Comparison of ENCODE assay signal across 13 mouse cellular contexts in the genomic region with DNA sequence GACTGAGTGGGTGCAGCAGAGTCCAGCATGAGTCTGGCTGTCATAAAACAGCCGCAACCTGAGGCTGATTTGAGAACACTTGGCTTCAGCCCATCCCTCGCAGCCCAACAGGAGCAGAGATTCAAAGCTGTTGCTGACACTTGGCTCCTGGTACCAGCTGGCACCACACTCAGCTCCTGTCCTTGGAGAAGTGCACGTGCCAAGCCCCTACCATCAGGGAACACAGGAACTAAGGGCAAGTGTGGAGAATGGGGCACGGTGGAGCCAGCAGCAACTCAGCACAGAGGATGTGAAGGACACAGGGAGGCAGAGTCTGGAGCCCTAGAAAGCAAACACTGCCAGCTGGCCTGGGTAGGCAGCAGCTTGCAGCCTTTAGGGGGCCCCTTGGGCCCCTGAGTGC. TPM values are rescaled to one million over a fixed set of nuclear protein-coding genes. Genes with fewer than 3 reads are reported as not detected.
A peak's percentile ranks its signal among the peaks of the same experiment; 100 is the strongest.
DNase-seq lines count a peak whose midpoint lies in the region; ATAC-seq lines count a peak whose summit lies in the region.
"Had no signal": no experiment of that assay in that cellular context is flagged by ENCODE, and none has a peak within 500 bp of the region (broad histone marks: within the 10 kb centered on the region; RNA-seq: fewer than 3 reads in every experiment).

No protein-coding gene starts in this region.

- intact Hi-C loops in heart, postnatal 25 days (cut with DNase I) = no loop called here

- no peak for ATAC-seq in erythroid progenitor cell, adult 5-6 weeks (replicated peaks; ENCODE audit: low FRiP score, poor library complexity, severe bottlenecking)
- no peak for ATAC-seq in CD4-positive, CD25-positive, alpha-beta regulatory T cell, adult 4 months

- DNase-seq in layer of hippocampus, postnatal 14 days (ENCODE audit: low spot score in 2 of 2) = peak; percentile 39 to 45
- no peak for DNase-seq in layer of hippocampus, adult 11-12 months (ENCODE audit: low spot score)
- peak; percentile 59 for DNase-seq in adrenal gland, postnatal 25 days
- DNase-seq in cerebellum, postnatal 14 days = peak; percentile 90
- peak; percentile 34 for DNase-seq in heart, postnatal 25 days (ENCODE audit: low spot score)
- DNase-seq in T-cell, adult 2 months (ENCODE audit: low spot score) = no peak
- DNase-seq: gastrocnemius, adult 2 months; kidney, postnatal 36 days; liver, embryonic 13.5 days; right cerebral cortex, postnatal 4 days; thymus, postnatal 36 days had no signal

RNA-seq across cellular contexts. Expression of gene Allc, which starts 19.9 kb away (rescaled TPM):
- total RNA-seq in layer of hippocampus, postnatal 14 days (2021) = under 1 TPM; 0.74 to 0.78 TPM
- not detected in 2 replicates for total RNA-seq in adrenal gland, postnatal 25 days (2021)
- not detected for total RNA-seq in heart, postnatal 25 days (2021)
- not detected in 2 replicates for total RNA-seq in erythroid progenitor cell, adult 5-6 weeks (2015; ENCODE audit: low replicate concordance)
- not detected in 2 replicates for total RNA-seq in erythroid progenitor cell, adult 5-6 weeks (2017; ENCODE audit: low replicate concordance)
- polyA plus RNA-seq in CD4-positive, CD25-positive, alpha-beta regulatory T cell, adult 4 months (2017; shearing (Covaris generic)) = not detected
- total RNA-seq: gastrocnemius, adult 2 months had no signal
- polyA plus RNA-seq: liver, embryonic 13.5 days had no signal

RNA-seq across cellular contexts. Expression of gene Colec11, which starts 20.9 kb away (rescaled TPM):
- total RNA-seq in layer of hippocampus, postnatal 14 days (2021) = under 1 TPM; 0.69 to 0.88 TPM
- 3.7 and 4.0 TPM in 2 replicates for total RNA-seq in adrenal gland, postnatal 25 days (2021)
- 10 to 100 TPM; 14.7 to 21.4 TPM for total RNA-seq in heart, postnatal 25 days (2021)
- not detected in 2 replicates for total RNA-seq in erythroid progenitor cell, adult 5-6 weeks (2015; ENCODE audit: low replicate concordance)
- not detected in 2 replicates for total RNA-seq in erythroid progenitor cell, adult 5-6 weeks (2017; ENCODE audit: low replicate concordance)
- not detected for polyA plus RNA-seq in CD4-positive, CD25-positive, alpha-beta regulatory T cell, adult 4 months (2017; shearing (Covaris generic))

RNA-seq across cellular contexts. Expression of gene Rps7, which starts 33.5 kb away (rescaled TPM):
- total RNA-seq in layer of hippocampus, postnatal 14 days (2021) = 100 to 1,000 TPM; 273 to 291 TPM
- total RNA-seq in adrenal gland, postnatal 25 days (2021) = 380 and 399 TPM in 2 replicates
- 100 to 1,000 TPM; 289 to 342 TPM for total RNA-seq in heart, postnatal 25 days (2021)
- 586 and 840 TPM in 2 replicates for total RNA-seq in erythroid progenitor cell, adult 5-6 weeks (2015; ENCODE audit: low replicate concordance)
- total RNA-seq in erythroid progenitor cell, adult 5-6 weeks (2017; ENCODE audit: low replicate concordance) = 645 and 703 TPM in 2 replicates
- polyA plus RNA-seq in CD4-positive, CD25-positive, alpha-beta regulatory T cell, adult 4 months (2017; shearing (Covaris generic)) = 1,000 to 10,000 TPM; 2,235 to 2,763 TPM

RNA-seq across cellular contexts. Expression of gene Rnaseh1, which starts 47.1 kb away (rescaled TPM):
- 10 to 100 TPM; 11.4 to 14.5 TPM for total RNA-seq in layer of hippocampus, postnatal 14 days (2021)
- 16.1 and 19.6 TPM in 2 replicates for total RNA-seq in adrenal gland, postnatal 25 days (2021)
- 1 to 10 TPM; 7.1 to 8.2 TPM for total RNA-seq in heart, postnatal 25 days (2021)
- total RNA-seq in erythroid progenitor cell, adult 5-6 weeks (2015; ENCODE audit: low replicate concordance) = 8.8 and 11.9 TPM in 2 replicates
- 3.6 and 10.4 TPM in 2 replicates for total RNA-seq in erythroid progenitor cell, adult 5-6 weeks (2017; ENCODE audit: low replicate concordance)
- 10 to 100 TPM; 31.1 to 47.1 TPM for polyA plus RNA-seq in CD4-positive, CD25-positive, alpha-beta regulatory T cell, adult 4 months (2017; shearing (Covaris generic))

RNA-seq across cellular contexts. Expression of gene Dcdc2c, which starts 50.1 kb away (rescaled TPM):
- total RNA-seq in layer of hippocampus, postnatal 14 days (2021) = under 1 TPM; 0.21 to 0.95 TPM
- total RNA-seq in adrenal gland, postnatal 25 days (2021) = 0.21 TPM in 1 of 2 replicates, not detected in the other
- total RNA-seq in heart, postnatal 25 days (2021) = not detected
- total RNA-seq in erythroid progenitor cell, adult 5-6 weeks (2015; ENCODE audit: low replicate concordance) = not detected in 2 replicates
- not detected in 2 replicates for total RNA-seq in erythroid progenitor cell, adult 5-6 weeks (2017; ENCODE audit: low replicate concordance)
- polyA plus RNA-seq in CD4-positive, CD25-positive, alpha-beta regulatory T cell, adult 4 months (2017; shearing (Covaris generic)) = not detected
- total RNA-seq: gastrocnemius, adult 2 months had no signal

Comparison
In these comparisons a context has a peak if more than half of its experiments do, and no peak if none do; other contexts are left out.
1. DNase-seq: peak in layer of hippocampus, postnatal 14 days (2 of 2), adrenal gland, postnatal 25 days (single experiment), cerebellum, postnatal 14 days (2 of 2) and heart, postnatal 25 days (single experiment); none in layer of hippocampus, adult 11-12 months (single experiment) and T-cell, adult 2 months (single experiment).